Mouse (Mus musculus): ENCODE data around the gene Wwc1. TPM values are rescaled to one million over a fixed set of nuclear protein-coding genes. Genes with fewer than 3 reads are reported as not detected.

Gene Wwc1
- polyA plus RNA-seq, 1 experiment from 2014 or later: 384 TPM

- CTCF ChIA-PET: no interaction called here
- ATAC-seq: no peak
- no peak for TF ChIP-seq CTCF (IDR thresholded peaks at IDR 0.05)
- in situ Hi-C loops (cut with MboI; ENCODE audit: low pct_unique_long_range_greater_than_20kb): no loop called here
- POLR2A ChIA-PET: interaction anchor here (1.5 kb wide), 1 partner anchor 15 kb away, joined by 4 read pairs; no protein-coding TSS in a partner anchor
- DNase-seq (ENCODE audit: low read depth, low spot score): no peak
- no peaks in the 10 kb centered on the region for H3K27me3 ChIP-seq
Observed at GRCm38 (mm10) chr11:35788443-35788842, 191.9 kb downstream of the Wwc1 start.

Other genes starting within 250 kb of the Wwc1 start
- 30.1 TPM for gene Pank3, start 211.0 kb downstream of the Wwc1 start, polyA plus RNA-seq (2021)
- gene Fbll1, start 181.6 kb downstream of the Wwc1 start, polyA plus RNA-seq (2021): not detected
- gene Rars, start 146.0 kb downstream of the Wwc1 start, polyA plus RNA-seq (2021): 123 TPM

All from Patski (cell line).